Mouse (Mus musculus) heart, adult 2 months (tissue): ENCODE results near the gene Clybl. TPM values are rescaled to one million over a fixed set of nuclear protein-coding genes. Genes with fewer than 3 reads are reported as not detected.

Experiments used
- DNase-seq, 2 experiments: peaks; one replicate each; pipeline ENCODE4 v3.0.0; 2021
- H3K27ac ChIP-seq: fragments of 200-600 bp; 2 replicates; pipeline ENCODE4 v1.8.1; 2022
- H3K27me3 ChIP-seq: fragments of 200-500 bp; 2 replicates; pipeline ENCODE4 v1.6.1; 2012; ENCODE audit warnings: mild to moderate bottlenecking, low read length, inconsistent platforms, mixed read lengths; ENCODE audit not compliant: control insufficient read depth, insufficient read depth
- H3K36me3 ChIP-seq: fragments of 200-500 bp; 2 replicates; pipeline ENCODE4 v1.6.1; 2012; ENCODE audit warnings: low read length, inconsistent platforms; ENCODE audit not compliant: control insufficient read depth, insufficient read depth
- H3K4me1 ChIP-seq: fragments of 200-500 bp; 2 replicates; pipeline ENCODE4 v1.6.1; 2011; ENCODE audit warnings: low read length; ENCODE audit not compliant: control insufficient read depth, insufficient read depth
- H3K4me3 ChIP-seq: fragments of 200-600 bp; 2 replicates; pipeline ENCODE4 v1.8.1; 2022
- H3K79me2 ChIP-seq: fragments of 200-500 bp; replicated peaks from 2 replicates; pipeline ENCODE4 v1.6.1; 2012; ENCODE audit warnings: mild to moderate bottlenecking, inconsistent platforms, low read length, moderate library complexity, mixed read lengths; ENCODE audit not compliant: control insufficient read depth, insufficient read depth
- H3K9ac ChIP-seq: fragments of 200-500 bp; 2 replicates; pipeline ENCODE4 v1.6.1; 2012; ENCODE audit warnings: low read depth, mild to moderate bottlenecking, control low read depth, inconsistent platforms, low read length, mixed read lengths
- CTCF ChIP-seq: fragments of 200-600 bp; IDR thresholded peaks from 2 replicates; pipeline ENCODE4 v1.8.1; 2022; ENCODE audit warnings: antibody characterized with exemption, mild to moderate bottlenecking, moderate library complexity
- EP300 ChIP-seq: fragments of 200-500 bp; IDR thresholded peaks from 2 replicates; pipeline ENCODE4 v1.6.1; 2011; ENCODE audit warnings: low read depth, low read length, control low read depth; ENCODE audit not compliant: insufficient read depth
- POLR2A ChIP-seq: fragments of 200-500 bp; IDR thresholded peaks from 2 replicates; pipeline ENCODE4 v1.6.1; 2011; ENCODE audit warnings: mild to moderate bottlenecking, low read depth, low read length, control low read depth; ENCODE audit not compliant: insufficient read depth
- WGBS: fragments of 180-500 bp; shearing (Covaris S2); methylation state at CpG from one replicate; pipeline ENCODE4 v1.1.7; 2018; 5-methylcytosine and 5-hydroxymethylcytosine counted together
- intact Hi-C: fragments of 180-260 bp; cut with DNase I; formaldehyde crosslinking; loops from one replicate; pipeline ENCODE4 v1.15.1; 2025
- polyA plus RNA-seq: library from polyadenylated mRNA; depleted of rRNA; stranded (reverse); fragments of >200 nt; gene quantifications from 2 replicates; pipeline ENCODE4 v1.2.3, GENCODE M21; 2012
- total RNA-seq, 2 experiments: library from RNA; stranded (reverse); gene quantifications; 2 replicates each; pipeline ENCODE4 v1.2.3; 2021

Gene Clybl
- total and polyA plus RNA-seq, 3 experiments, result 50.3 to 131 (median 115) TPM

DNA sequence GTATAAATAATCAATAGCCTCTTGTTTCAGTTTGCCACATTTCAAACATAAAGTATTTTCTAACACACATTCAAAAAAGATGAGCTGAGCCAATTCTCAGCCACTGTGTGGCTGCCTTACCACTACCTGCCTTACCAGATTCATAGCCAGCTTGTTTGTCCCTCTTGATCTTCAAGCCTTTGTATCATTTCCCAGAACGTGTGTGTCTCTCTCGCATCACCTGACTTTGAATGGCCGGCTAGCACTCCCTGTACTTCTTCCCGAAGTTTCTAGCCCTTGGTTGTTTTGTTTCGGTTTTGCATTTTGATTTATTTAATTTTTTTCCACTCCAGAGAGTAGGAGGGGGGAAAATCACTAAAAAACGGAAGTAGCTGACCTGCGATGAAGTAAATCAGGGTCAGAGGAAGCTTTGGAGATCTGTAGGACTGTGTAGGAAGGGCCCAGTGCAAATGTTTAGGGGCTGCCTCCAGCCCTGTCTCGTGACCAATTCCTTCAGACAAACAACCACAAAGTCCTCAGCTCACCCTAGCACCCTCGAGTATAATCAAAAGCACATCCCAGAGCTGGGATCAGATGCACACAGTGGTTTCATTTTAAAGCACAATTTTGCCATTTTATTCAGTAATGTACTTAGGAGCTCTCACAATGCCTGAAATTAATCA lies 195.1 kb downstream of the Clybl start:
- Histone ChIP-seq H3K36me3 (no peaks in the 10 kb centered on the region), H3K4me3 (no peak overlapping the region), H3K79me2 (no peaks in the 10 kb centered on the region), H3K27ac (no peak overlapping the region), H3K27me3 (no peaks in the 10 kb centered on the region), H3K9ac (no peak overlapping the region), H3K4me1 (no peaks in the 10 kb centered on the region)
- 71% methylated on average over 9 of the region's 9 CpGs for WGBS
- intact Hi-C loops, result no loop called here
- no peak for DNase-seq
- TF ChIP-seq EP300, result no peak
- TF ChIP-seq POLR2A, result no peak
- no peak for TF ChIP-seq CTCF

DNA sequence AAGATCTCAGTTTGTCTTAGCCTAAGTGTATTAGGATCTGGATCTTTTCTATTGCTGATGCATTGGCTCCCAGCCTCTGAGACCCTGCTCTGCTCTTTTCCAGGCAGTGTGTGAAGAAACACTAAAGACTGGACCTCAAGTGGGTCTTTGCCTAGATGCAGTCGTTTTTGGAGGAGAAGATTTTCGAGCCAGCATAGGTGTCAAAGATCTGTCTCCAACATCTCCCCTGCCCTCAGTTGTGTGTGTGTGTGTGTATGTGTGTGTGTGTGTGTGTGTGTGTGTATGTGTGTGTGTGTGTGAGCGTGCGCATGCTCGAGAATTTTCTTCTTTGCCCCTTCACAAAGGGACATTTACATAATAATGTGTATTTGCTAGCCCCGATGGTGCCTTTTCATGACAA lies 196.2 kb downstream of the Clybl start:
- H3K27me3 ChIP-seq, result no peaks in the 10 kb centered on the region
- WGBS, result 87% methylated on average over 6 of the region's 6 CpGs

DNA sequence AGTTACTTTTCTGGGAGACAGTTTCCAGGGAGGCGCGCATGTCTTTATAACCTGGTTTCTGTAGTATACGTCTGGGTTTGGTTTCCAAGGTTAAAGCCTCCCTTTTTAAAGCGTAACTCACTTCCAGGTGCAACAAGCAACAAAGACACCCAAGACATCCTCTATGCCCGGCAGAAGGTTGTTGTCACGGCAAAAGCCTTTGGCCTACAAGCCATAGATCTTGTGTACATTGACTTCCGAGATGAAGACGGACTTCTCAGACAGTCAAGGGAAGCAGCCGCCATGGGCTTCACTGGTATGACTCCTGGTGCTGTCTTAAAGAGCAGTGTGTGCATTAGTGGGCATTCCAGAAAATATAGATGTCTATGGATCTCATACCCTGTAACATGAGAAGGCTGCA lies 197.6 kb downstream of the Clybl start:
- no peaks in the 10 kb centered on the region for H3K36me3 ChIP-seq
- WGBS, result 88% methylated on average over 9 of the region's 9 CpGs
- H3K4me3 ChIP-seq, result no peak overlapping the region
- H3K27me3 ChIP-seq, result no peaks in the 10 kb centered on the region
- H3K4me1 ChIP-seq, result no peaks in the 10 kb centered on the region
- intact Hi-C loops, result no loop called here
- DNase-seq, result no peak
- no peak for TF ChIP-seq CTCF
- no peak for TF ChIP-seq EP300
- no peak for TF ChIP-seq POLR2A
- H3K9ac ChIP-seq, result no peak overlapping the region
- no peak overlapping the region for H3K27ac ChIP-seq
- no peaks in the 10 kb centered on the region for H3K79me2 ChIP-seq

More for the DNA sequence above, 196.2 kb downstream of the Clybl start:
- TF ChIP-seq CTCF (no peak), EP300 (no peak), POLR2A (no peak)
- no peaks in the 10 kb centered on the region for H3K4me1 ChIP-seq
- DNase-seq, result no peak
- intact Hi-C loops, result no loop called here
- H3K36me3 ChIP-seq, result no peaks in the 10 kb centered on the region
- H3K9ac ChIP-seq, result no peak overlapping the region
- H3K27ac ChIP-seq, result no peak overlapping the region
- no peak overlapping the region for H3K4me3 ChIP-seq
- H3K79me2 ChIP-seq, result no peaks in the 10 kb centered on the region

DNA sequence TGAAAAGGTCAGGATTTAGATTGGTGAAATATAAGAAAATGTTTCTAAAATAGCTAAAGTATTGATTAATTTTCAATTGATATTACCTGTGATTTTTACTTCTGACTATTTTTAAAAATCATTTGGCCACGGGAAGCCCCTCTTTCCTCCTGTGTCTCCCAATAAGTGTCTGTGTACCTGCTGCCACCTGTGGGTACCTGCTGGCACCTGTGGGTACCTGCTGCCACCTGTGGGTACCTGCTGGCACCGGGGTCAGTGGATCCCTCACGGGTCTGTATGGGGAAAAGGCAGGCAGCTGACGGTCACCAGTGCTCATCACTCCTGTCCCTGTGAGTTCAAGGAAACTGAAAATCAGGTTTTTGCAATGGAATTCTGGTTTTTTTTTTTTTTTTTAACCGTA lies 198.5 kb downstream of the Clybl start:
- intact Hi-C loops, result no loop called here
- no peaks in the 10 kb centered on the region for H3K27me3 ChIP-seq
- TF ChIP-seq POLR2A, result no peak
- TF ChIP-seq CTCF, result no peak
- TF ChIP-seq EP300, result no peak
- H3K4me3 ChIP-seq, result no peak overlapping the region
- no peak overlapping the region for H3K27ac ChIP-seq
- 90% methylated on average over 5 of the region's 5 CpGs for WGBS
- no peaks in the 10 kb centered on the region for H3K4me1 ChIP-seq
- no peaks in the 10 kb centered on the region for H3K79me2 ChIP-seq
- H3K36me3 ChIP-seq, result no peaks in the 10 kb centered on the region
- no peak overlapping the region for H3K9ac ChIP-seq
- no peak for DNase-seq

DNA sequence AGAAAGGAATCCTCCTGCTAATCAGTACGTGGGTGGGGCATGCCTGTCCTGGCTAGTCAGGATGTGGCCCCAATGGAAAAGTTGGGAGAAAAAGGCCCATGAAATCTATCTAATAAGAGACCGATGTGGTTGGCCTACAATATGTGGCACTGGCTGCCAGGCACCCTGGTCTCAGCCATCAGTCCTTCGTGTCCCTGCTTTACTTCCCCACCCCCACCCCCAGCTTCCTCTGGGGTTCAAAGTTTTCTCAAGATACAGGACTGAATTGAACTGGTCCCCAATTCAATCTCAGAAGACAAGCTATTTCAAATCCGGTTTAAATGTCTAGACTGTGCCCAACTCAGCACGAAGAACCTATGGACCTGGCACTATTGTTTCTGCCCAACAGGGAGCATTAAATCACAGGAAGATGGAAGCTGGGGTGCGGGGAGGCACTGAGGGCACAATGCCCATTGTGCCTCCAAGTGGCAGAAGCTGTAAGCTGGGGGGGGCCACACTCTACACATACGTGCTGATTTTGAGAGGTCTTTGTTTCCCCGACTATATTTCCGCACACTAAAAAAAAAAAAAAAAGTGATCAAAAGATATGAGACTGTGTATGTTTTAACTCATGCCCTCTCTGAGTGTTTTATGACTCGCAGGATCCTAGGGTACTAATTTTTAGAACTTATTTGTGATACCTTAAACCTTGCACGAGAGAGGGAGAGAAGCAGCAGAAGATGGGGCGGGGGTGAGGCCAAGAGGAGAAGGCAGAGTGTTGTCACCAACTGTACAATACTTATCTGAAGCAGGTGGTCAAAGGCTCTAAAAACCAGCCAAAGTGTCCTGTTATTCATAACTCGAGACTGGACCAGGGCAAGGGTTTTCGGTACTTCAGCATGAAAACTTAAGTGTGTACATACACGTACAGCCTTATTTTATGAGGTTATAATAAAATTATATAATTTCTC lies 199.7 kb downstream of the Clybl start:
- Histone ChIP-seq H3K4me1 (no peaks in the 10 kb centered on the region), H3K9ac (no peak overlapping the region), H3K4me3 (no peak overlapping the region), H3K79me2 (no peaks in the 10 kb centered on the region), H3K27me3 (no peaks in the 10 kb centered on the region), H3K36me3 (no peaks in the 10 kb centered on the region), H3K27ac (no peak overlapping the region)
- intact Hi-C loops, result no loop called here
- TF ChIP-seq CTCF (no peak), POLR2A (no peak), EP300 (no peak)
- DNase-seq, result no peak
- WGBS, result 79% methylated on average over 15 of the region's 15 CpGs

DNA sequence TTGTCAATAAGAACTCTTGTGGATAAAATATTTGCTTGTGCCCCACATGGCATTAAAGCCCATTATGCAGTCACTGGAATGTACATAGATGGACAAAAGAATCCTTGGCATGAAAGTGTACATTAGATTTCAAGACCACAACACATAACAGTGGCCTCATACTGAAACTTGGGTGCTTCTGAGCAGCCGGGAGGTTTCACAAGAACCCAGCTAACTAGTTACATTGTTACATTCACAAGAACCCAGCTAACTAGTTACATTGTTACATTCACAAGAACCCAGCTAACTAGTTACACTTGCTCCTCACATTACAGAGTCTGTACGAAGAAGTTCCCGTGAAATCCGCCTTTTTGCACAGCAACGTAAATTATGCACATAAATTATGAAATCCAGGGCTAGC lies 200.8 kb downstream of the Clybl start:
- Histone ChIP-seq H3K27ac (no peak overlapping the region), H3K4me1 (no peaks in the 10 kb centered on the region), H3K36me3 (no peaks in the 10 kb centered on the region), H3K9ac (no peak overlapping the region), H3K79me2 (no peaks in the 10 kb centered on the region), H3K4me3 (no peak overlapping the region), H3K27me3 (no peaks in the 10 kb centered on the region)
- 95% methylated on average over 5 of the region's 5 CpGs for WGBS
- no peak for TF ChIP-seq POLR2A
- no peak for TF ChIP-seq EP300
- no peak for TF ChIP-seq CTCF
- DNase-seq, result no peak
- intact Hi-C loops, result no loop called here
